Mouse (Mus musculus) frontal cortex, postnatal 36 days (tissue): Measurements from ENCODE around the gene Tchp.

Source experiments
- DNase-seq, 2 experiments: peaks; one replicate each; pipeline ENCODE4 v3.0.0; 2022; ENCODE audit warnings: low spot score in 2 of 2

Gene Tchp

GRCm38 (mm10) chr5:114696939-114697338, 10.6 kb upstream of the Tchp start:
- no peak for DNase-seq

- DNase-seq, result peak; percentile 56 to 79
Measured at GRCm38 (mm10) chr5:114698044-114698746, 9.4 kb upstream of the Tchp start.

- no peak for DNase-seq
Measured at GRCm38 (mm10) chr5:114699015-114699414, 8.5 kb upstream of the Tchp start.

GRCm38 (mm10) chr5:114702403-114703392, 4.9 kb upstream of the Tchp start:
- no peak for DNase-seq

- no peak for DNase-seq
Measured at GRCm38 (mm10) chr5:114708491-114708890, 931 bp downstream of the Tchp start.

- no peak for DNase-seq
Measured at GRCm38 (mm10) chr5:114709357-114709756, 1.8 kb downstream of the Tchp start.

- no peak for DNase-seq
Measured at GRCm38 (mm10) chr5:114714551-114714950, 7.0 kb downstream of the Tchp start.

GRCm38 (mm10) chr5:114717292-114717691, 9.7 kb downstream of the Tchp start:
- DNase-seq, result no peak

- no peak for DNase-seq
Measured at GRCm38 (mm10) chr5:114717937-114718336, 10.4 kb downstream of the Tchp start.

GRCm38 (mm10) chr5:114718483-114718882, 10.9 kb downstream of the Tchp start:
- no peak for DNase-seq

- DNase-seq, result no peak
Measured at GRCm38 (mm10) chr5:114719003-114719927, 11.7 kb downstream of the Tchp start.

GRCm38 (mm10) chr5:114719928-114720270, 12.3 kb downstream of the Tchp start:
- no peak for DNase-seq

GRCm38 (mm10) chr5:114720784-114721183, 13.2 kb downstream of the Tchp start:
- DNase-seq, result no peak

GRCm38 (mm10) chr5:114721969-114722368, 14.4 kb downstream of the Tchp start:
- DNase-seq, result no peak

- DNase-seq, result no peak
Measured at GRCm38 (mm10) chr5:114722846-114723245, 15.3 kb downstream of the Tchp start.

- DNase-seq, result no peak
Measured at GRCm38 (mm10) chr5:114728160-114728559, 20.6 kb downstream of the Tchp start.

GRCm38 (mm10) chr5:114730129-114730528, 22.6 kb downstream of the Tchp start:
- DNase-seq, result no peak

- DNase-seq, result no peak
Measured at GRCm38 (mm10) chr5:114731498-114731897, 23.9 kb downstream of the Tchp start.

GRCm38 (mm10) chr5:114731969-114732368, 24.4 kb downstream of the Tchp start:
- no peak for DNase-seq

GRCm38 (mm10) chr5:114733606-114734005, 26.0 kb downstream of the Tchp start:
- no peak for DNase-seq

GRCm38 (mm10) chr5:114737090-114737887, 29.7 kb downstream of the Tchp start:
- DNase-seq, result no peak
